Mouse (Mus musculus) embryonic fibroblast, embryonic 13.5 days (primary cell): Measurements from ENCODE around the gene Grn.

ENCODE experiments used
- CTCF ChIP-seq: IDR thresholded peaks from 2 replicates; pipeline ENCODE4 v1.5.1; 2011; ENCODE audit warnings: mild to moderate bottlenecking, control low read depth, low read length, moderate library complexity, borderline replicate concordance; ENCODE audit not compliant: insufficient read depth
- POLR2A ChIP-seq: IDR thresholded peaks from 2 replicates; pipeline ENCODE4 v1.6.1; 2011; ENCODE audit warnings: low read depth, mild to moderate bottlenecking, control low read depth, low read length, moderate library complexity

DNA sequence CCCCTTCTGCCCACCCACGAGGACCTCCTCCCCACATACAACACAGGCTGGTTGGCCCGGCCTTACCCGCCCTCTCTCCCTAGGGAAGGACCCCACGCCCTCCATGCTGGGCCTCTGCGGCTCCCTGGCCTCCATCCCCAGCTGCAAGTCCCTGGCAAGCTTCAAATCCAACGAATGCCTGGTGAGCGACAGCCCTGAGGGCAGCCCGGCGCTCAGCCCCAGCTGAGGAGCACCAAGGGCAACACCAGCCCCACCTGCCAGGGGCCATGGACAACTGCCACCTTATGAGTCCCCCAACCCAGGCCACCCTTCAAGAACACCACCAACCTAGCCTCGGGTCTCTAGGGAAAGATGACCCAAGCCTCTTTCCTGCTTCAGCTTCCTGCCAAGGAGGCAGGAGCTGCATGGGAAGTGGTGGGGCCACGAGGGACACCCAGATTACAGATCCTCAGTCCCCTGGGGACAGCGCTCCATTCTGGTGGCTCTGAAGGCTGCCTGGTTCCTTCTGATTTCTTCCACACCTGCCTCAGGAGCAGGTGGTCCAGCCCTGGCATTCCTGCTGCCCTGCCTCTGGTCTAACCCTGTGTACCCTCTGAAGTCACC, 28.1 kb upstream of the Grn start:
- no peak for TF ChIP-seq POLR2A
- TF ChIP-seq CTCF = no peak
